ENCODE assay signal across 18 mouse cellular contexts in the genomic region with DNA sequence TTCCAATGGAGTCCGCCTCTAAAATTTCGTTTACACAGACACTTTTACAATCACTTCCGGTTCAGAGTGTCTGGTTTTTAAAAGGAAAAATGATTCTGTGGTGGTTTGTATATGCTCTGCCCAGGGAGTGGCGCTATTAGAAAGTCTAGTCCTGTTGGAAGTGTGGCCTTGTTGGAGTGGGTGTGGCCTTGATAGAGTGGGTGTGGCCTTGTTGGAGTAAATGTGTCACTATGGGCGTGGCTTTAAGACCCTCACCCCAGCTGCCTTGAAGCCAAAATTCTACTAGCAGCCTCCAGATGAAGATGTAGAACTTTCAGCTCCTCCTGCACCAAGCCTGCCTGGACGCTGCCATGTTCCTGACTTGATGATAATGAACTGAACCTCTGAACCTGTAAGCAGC.
"Had no signal": no experiment of that assay in that cellular context is flagged by ENCODE, and none has a peak within 500 bp of the region (broad histone marks: within the 10 kb centered on the region; RNA-seq: fewer than 3 reads in every experiment).

No protein-coding gene starts in this region.

- H3K27ac ChIP-seq: midbrain, embryonic 10.5 days; midbrain, embryonic 12.5 days; neural tube, embryonic 13.5 days; neural tube, embryonic 15.5 days had no signal

- H3K4me3 ChIP-seq: midbrain, embryonic 10.5 days; midbrain, embryonic 12.5 days; myocyte; neural tube, embryonic 13.5 days; neural tube, embryonic 15.5 days had no signal

- H3K4me1 ChIP-seq: midbrain, embryonic 10.5 days; midbrain, embryonic 12.5 days; neural tube, embryonic 15.5 days had no signal

- H3K27me3 ChIP-seq: midbrain, embryonic 12.5 days; neural tube, embryonic 13.5 days; neural tube, embryonic 15.5 days had no signal

- H3K4me2 ChIP-seq: lung, embryonic 14.5 days; midbrain, embryonic 12.5 days; neural tube, embryonic 13.5 days; neural tube, embryonic 15.5 days had no signal

- DNase-seq: lung, adult 18-20 months; lung, embryonic 14.5 days; lung, postnatal 10 days; lung, postnatal 4 days; midbrain, embryonic 14.5 days; right cerebral cortex, adult 18-20 months; right cerebral cortex, postnatal 25 days; right cerebral cortex, postnatal 4 days; spleen, adult 18-20 months; thymus, adult 18-20 months; thymus, postnatal 14 days; thymus, postnatal 36 days had no signal

- H3K9me3 ChIP-seq: midbrain, embryonic 10.5 days; midbrain, embryonic 12.5 days; neural tube, embryonic 13.5 days; neural tube, embryonic 15.5 days had no signal

- H3K9ac ChIP-seq: lung, embryonic 14.5 days; midbrain, embryonic 12.5 days; neural tube, embryonic 13.5 days; neural tube, embryonic 15.5 days had no signal

- H3K36me3 ChIP-seq: midbrain, embryonic 10.5 days; midbrain, embryonic 12.5 days; neural tube, embryonic 13.5 days; neural tube, embryonic 15.5 days had no signal

- ATAC-seq: midbrain, embryonic 16.5 days had no signal
